Comparison of ENCODE assay signal across 8 mouse cellular contexts in genomic region chr4:116596978-116597881, GRCm38 (mm10). TPM values are rescaled to one million over a fixed set of nuclear protein-coding genes. Genes with fewer than 3 reads are reported as not detected.
DNase-seq lines count a peak whose midpoint lies in the region; ATAC-seq and TF ChIP-seq lines count a peak whose summit lies in the region.

No protein-coding gene starts in this region.

- peak; percentile 74 to 81 for DNase-seq in gastrocnemius, adult 8-10 months (ENCODE audit: low spot score in 2 of 2)
- peak; percentile 79 for DNase-seq in hindlimb bud, embryonic 11.5 days (ENCODE audit: extremely low spot score, low read depth, low spot score)
- DNase-seq in left cerebral cortex, adult 8-10 months (ENCODE audit: low spot score in 2 of 2), result peak; percentile 77 to 89
- peak; percentile 92 to 94 for DNase-seq in right cerebral cortex, postnatal 10 days (ENCODE audit: low spot score in 2 of 2)
- DNase-seq in urinary bladder, postnatal 25 days (ENCODE audit: low spot score), result peak; percentile 80

- H3K4me1 ChIP-seq in cortical plate, adult 2 months (ENCODE audit: control insufficient read depth, insufficient read depth, low read length), result peaks cover 1% of the 10 kb centered on the region; the same call in 1 of the 2 replicates
- peaks cover 27% of the 10 kb centered on the region for H3K4me1 ChIP-seq in megakaryocyte, embryonic 14.5 days

- H3K9me3 ChIP-seq in megakaryocyte, embryonic 14.5 days, result peaks cover 9% of the 10 kb centered on the region; the same call in 1 of the 2 replicates

- peak; percentile 88 for ATAC-seq in activated CD4-positive, CD25-positive, alpha-beta regulatory T cell, adult 4 months

- peak; percentile 71 for TF ChIP-seq POLR2A in cortical plate, adult 2 months (IDR thresholded peaks at IDR 0.05; ENCODE audit: extremely low read depth, insufficient read depth, low read length)

- no peaks in the 10 kb centered on the region for H3K27me3 ChIP-seq in megakaryocyte, embryonic 14.5 days (replicated peaks)

- H3K4me3 ChIP-seq in cortical plate, adult 2 months (ENCODE audit: insufficient read depth, low read length), result peak overlapping the region; percentile 76
- peak overlapping the region; percentile 97 for H3K4me3 ChIP-seq in megakaryocyte, embryonic 14.5 days (replicated peaks)

- peaks cover 66% of the 10 kb centered on the region for H3K36me3 ChIP-seq in megakaryocyte, embryonic 14.5 days (replicated peaks; ENCODE audit: low read length)

- no peak for TF ChIP-seq CTCF in cortical plate, adult 2 months (IDR thresholded peaks at IDR 0.05; ENCODE audit: extremely low read depth, insufficient read depth, low read length)

- H3K27ac ChIP-seq in cortical plate, adult 2 months (ENCODE audit: insufficient read depth, low read length), result peak overlapping the region; percentile 37

RNA-seq across cellular contexts. Expression of gene Ccdc17, which starts 0.8 kb away (rescaled TPM):
- 10 to 100 TPM in 1 of 2 experiments, 1 to 10 TPM in 1; 9.2 to 15.3 TPM for polyA plus RNA-seq in activated CD4-positive, CD25-positive, alpha-beta regulatory T cell, adult 4 months (2017; shearing (Covaris generic))
- polyA plus RNA-seq in cortical plate, adult 2 months (2012; rRNA removed), result 5.0 and 8.3 TPM in 2 replicates
- total RNA-seq in gastrocnemius, adult 8-10 months (2022), result 1 to 10 TPM; 1.1 to 2.4 (median 1.3) TPM
- total RNA-seq in left cerebral cortex, adult 8-10 months (2022), result 1 to 10 TPM; 5.5 to 8.0 (median 7.1) TPM
- polyA plus RNA-seq in megakaryocyte, embryonic 14.5 days (2012; ENCODE audit: insufficient read depth, low replicate concordance), result 0.31 and 2.6 TPM in 2 replicates

RNA-seq across cellular contexts. Expression of gene Nasp, which starts 30.5 kb away (rescaled TPM):
- polyA plus RNA-seq in activated CD4-positive, CD25-positive, alpha-beta regulatory T cell, adult 4 months (2017; shearing (Covaris generic)), result 10 to 100 TPM; 62.2 to 66.1 TPM
- 23.5 and 25.1 TPM in 2 replicates for polyA plus RNA-seq in cortical plate, adult 2 months (2012; rRNA removed)
- 10 to 100 TPM in 2 of 4 experiments, 1 to 10 TPM in 2; 7.8 to 13.0 (median 9.5) TPM for total RNA-seq in gastrocnemius, adult 8-10 months (2022)
- total RNA-seq in left cerebral cortex, adult 8-10 months (2022), result 10 to 100 TPM; 26.8 to 28.5 (median 27.2) TPM
- 2.1 and 5.4 TPM in 2 replicates for polyA plus RNA-seq in megakaryocyte, embryonic 14.5 days (2012; ENCODE audit: insufficient read depth, low replicate concordance)

RNA-seq across cellular contexts. Expression of gene Gpbp1l1, which starts 39.8 kb away (rescaled TPM):
- 100 to 1,000 TPM in 1 of 2 experiments, 10 to 100 TPM in 1; 88.7 to 103 TPM for polyA plus RNA-seq in activated CD4-positive, CD25-positive, alpha-beta regulatory T cell, adult 4 months (2017; shearing (Covaris generic))
- polyA plus RNA-seq in cortical plate, adult 2 months (2012; rRNA removed), result 33.8 and 40.6 TPM in 2 replicates
- 10 to 100 TPM; 36.3 to 45.8 (median 37.0) TPM for total RNA-seq in gastrocnemius, adult 8-10 months (2022)
- 10 to 100 TPM; 40.2 to 57.7 (median 48.3) TPM for total RNA-seq in left cerebral cortex, adult 8-10 months (2022)
- polyA plus RNA-seq in megakaryocyte, embryonic 14.5 days (2012; ENCODE audit: insufficient read depth, low replicate concordance), result 3.6 and 4.9 TPM in 2 replicates

RNA-seq across cellular contexts. Expression of gene Tmem69, which starts 41.5 kb away (rescaled TPM):
- 10 to 100 TPM; 25.7 to 29.7 TPM for polyA plus RNA-seq in activated CD4-positive, CD25-positive, alpha-beta regulatory T cell, adult 4 months (2017; shearing (Covaris generic))
- 8.4 and 9.0 TPM in 2 replicates for polyA plus RNA-seq in cortical plate, adult 2 months (2012; rRNA removed)
- 10 to 100 TPM; 16.7 to 18.7 (median 18.4) TPM for total RNA-seq in gastrocnemius, adult 8-10 months (2022)
- total RNA-seq in left cerebral cortex, adult 8-10 months (2022), result 10 to 100 TPM; 10.1 to 12.8 (median 12.0) TPM
- polyA plus RNA-seq in megakaryocyte, embryonic 14.5 days (2012; ENCODE audit: insufficient read depth, low replicate concordance), result 0.93 TPM in 1 of 2 replicates, not detected in the other

RNA-seq across cellular contexts. Expression of gene Akr1a1, which starts 54.2 kb away (rescaled TPM):
- polyA plus RNA-seq in activated CD4-positive, CD25-positive, alpha-beta regulatory T cell, adult 4 months (2017; shearing (Covaris generic)), result 100 to 1,000 TPM; 314 to 333 TPM
- 519 and 547 TPM in 2 replicates for polyA plus RNA-seq in cortical plate, adult 2 months (2012; rRNA removed)
- 100 to 1,000 TPM; 187 to 206 (median 199) TPM for total RNA-seq in gastrocnemius, adult 8-10 months (2022)
- total RNA-seq in left cerebral cortex, adult 8-10 months (2022), result 100 to 1,000 TPM; 426 to 437 (median 430) TPM
- polyA plus RNA-seq in megakaryocyte, embryonic 14.5 days (2012; ENCODE audit: insufficient read depth, low replicate concordance), result 135 and 303 TPM in 2 replicates

Comparison
In these comparisons a context has a peak if more than half of its experiments do, and no peak if none do; other contexts are left out.
1. Peak in every context shown above with its lines: DNase-seq, ATAC-seq, H3K4me3 ChIP-seq and H3K27ac ChIP-seq.